In genomic region chr2:26550777-26551176, GRCm38 (mm10) we compare ENCODE assay signal across 18 mouse cellular contexts. TPM values are rescaled to one million over a fixed set of nuclear protein-coding genes. Genes with fewer than 3 reads are reported as not detected.
DNase-seq lines count a peak whose midpoint lies in the region; ATAC-seq lines count a peak whose summit lies in the region.
"Had no signal": no experiment of that assay in that cellular context is flagged by ENCODE, and none has a peak within 500 bp of the region (broad histone marks: within the 10 kb centered on the region; RNA-seq: fewer than 3 reads in every experiment).

No protein-coding gene starts in this region.

- H3K4me2 ChIP-seq in stomach, embryonic 16.5 days (ENCODE audit: low read depth, low read length): no peak overlapping the region
- H3K4me2 ChIP-seq: hindbrain, embryonic 13.5 days had no signal

- intact Hi-C loops in left cerebral cortex, postnatal 4 days (cut with DNase I): no loop called here
- intact Hi-C loops in left cerebral cortex, postnatal 36 days (cut with DNase I): no loop called here

- H3K9ac ChIP-seq in stomach, embryonic 16.5 days (ENCODE audit: low read length): no peak overlapping the region
- H3K9ac ChIP-seq: hindbrain, embryonic 13.5 days had no signal

- DNase-seq in cerebellum, postnatal 10 days: peak; percentile 44 to 52
- DNase-seq in cerebellum, postnatal 25 days: no peak
- peak; percentile 54 for DNase-seq in left cerebral cortex, postnatal 4 days
- no peak for DNase-seq in left cerebral cortex, postnatal 36 days (ENCODE audit: low spot score in 2 of 2)
- DNase-seq in ovary, postnatal 36 days (ENCODE audit: low spot score): peak; percentile 32
- DNase-seq in ovary, postnatal 14 days (ENCODE audit: low spot score): no peak
- DNase-seq in right cerebral cortex, postnatal 36 days (ENCODE audit: low spot score in 2 of 2): no peak
- DNase-seq: cerebellum, adult 9-11 months; kidney, adult 11 months had no signal

- H3K36me3 ChIP-seq in stomach, embryonic 16.5 days (ENCODE audit: control insufficient read depth, insufficient read depth, low read length): no peaks in the 10 kb centered on the region
- H3K36me3 ChIP-seq: forebrain, embryonic 10.5 days; hindbrain, embryonic 13.5 days had no signal

- H3K9me3 ChIP-seq in stomach, embryonic 16.5 days (replicated peaks; ENCODE audit: control insufficient read depth, low read length): no peaks in the 10 kb centered on the region
- H3K9me3 ChIP-seq: forebrain, embryonic 10.5 days; hindbrain, embryonic 13.5 days had no signal

- ATAC-seq in stomach, embryonic 16.5 days (ENCODE audit: insufficient read depth, low FRiP score): no peak
- ATAC-seq: Patski had no signal

- peaks cover 16% of the 10 kb centered on the region for H3K4me1 ChIP-seq in stomach, embryonic 16.5 days (ENCODE audit: control insufficient read depth, insufficient read depth, low read length)

- no peak overlapping the region for H3K4me3 ChIP-seq in stomach, embryonic 16.5 days (replicated peaks; ENCODE audit: low read length)
- H3K4me3 ChIP-seq: forebrain, embryonic 10.5 days; hindbrain, embryonic 13.5 days had no signal

- 56% methylated on average over 3 of the region's 3 CpGs for WGBS in stomach, embryonic 16.5 days

- H3K27ac ChIP-seq in stomach, embryonic 16.5 days (ENCODE audit: low read length): peak overlapping the region; percentile 57

- no peaks in the 10 kb centered on the region for H3K27me3 ChIP-seq in stomach, embryonic 16.5 days (ENCODE audit: control insufficient read depth, insufficient read depth, low read length)
- H3K27me3 ChIP-seq: hindbrain, embryonic 13.5 days; Patski had no signal

RNA-seq across cellular contexts. Expression of gene Egfl7, which starts 29.0 kb away (rescaled TPM):
- total RNA-seq in left cerebral cortex, postnatal 4 days (2021): 10 to 100 TPM; 73.0 to 78.3 TPM
- total RNA-seq in left cerebral cortex, postnatal 36 days (2021): 10 to 100 TPM; 61.6 to 85.2 TPM
- 116 and 120 TPM in 2 replicates for polyA plus RNA-seq in stomach, embryonic 16.5 days (2015; fragmentation: Nextera tagmentation; extraction: Ambion mirVana)

RNA-seq across cellular contexts. Expression of gene Notch1, which starts 34.3 kb away (rescaled TPM):
- total RNA-seq in left cerebral cortex, postnatal 4 days (2021): 10 to 100 TPM; 39.5 to 42.1 TPM
- 10 to 100 TPM; 24.5 to 28.5 TPM for total RNA-seq in left cerebral cortex, postnatal 36 days (2021)
- polyA plus RNA-seq in stomach, embryonic 16.5 days (2015; fragmentation: Nextera tagmentation; extraction: Ambion mirVana): 14.1 and 15.4 TPM in 2 replicates

RNA-seq across cellular contexts. Expression of gene Gm20532, which starts 35.7 kb away (rescaled TPM):
- not detected for total RNA-seq in left cerebral cortex, postnatal 4 days (2021)
- not detected for total RNA-seq in left cerebral cortex, postnatal 36 days (2021)
- not detected in 2 replicates for polyA plus RNA-seq in stomach, embryonic 16.5 days (2015; fragmentation: Nextera tagmentation; extraction: Ambion mirVana)
- total RNA-seq: gastrocnemius, postnatal 4 days; layer of hippocampus, postnatal 25 days had no signal
- polyA plus RNA-seq: embryonic facial prominence, embryonic 11.5 days; forebrain, embryonic 10.5 days; hindbrain, embryonic 13.5 days; limb, embryonic 11.5 days; lung, embryonic 16.5 days; Patski had no signal

RNA-seq across cellular contexts. Expression of gene Agpat2, which starts 53.4 kb away (rescaled TPM):
- 1 to 10 TPM; 2.8 to 3.9 TPM for total RNA-seq in left cerebral cortex, postnatal 4 days (2021)
- 1 to 10 TPM; 1.5 to 1.6 TPM for total RNA-seq in left cerebral cortex, postnatal 36 days (2021)
- 66.8 and 72.1 TPM in 2 replicates for polyA plus RNA-seq in stomach, embryonic 16.5 days (2015; fragmentation: Nextera tagmentation; extraction: Ambion mirVana)

Comparison
In these comparisons a context has a peak if more than half of its experiments do, and no peak if none do; other contexts are left out.
1. DNase-seq: peak in cerebellum, postnatal 10 days (2 of 2), left cerebral cortex, postnatal 4 days (single experiment) and ovary, postnatal 36 days (single experiment); none in cerebellum, postnatal 25 days (0 of 2), left cerebral cortex, postnatal 36 days (0 of 2), ovary, postnatal 14 days (single experiment) and right cerebral cortex, postnatal 36 days (0 of 2).